Mouse (Mus musculus) liver, adult 2 months (tissue): ENCODE measurements around the gene Ctnnal1.

Experiments
- CTCF ChIP-seq: fragments of 200-500 bp; IDR thresholded peaks from 2 replicates; pipeline ENCODE4 v1.5.1; 2011; ENCODE audit warnings: low read depth, low read length, control low read depth
- POLR2A ChIP-seq: fragments of 200-500 bp; IDR thresholded peaks from 2 replicates; pipeline ENCODE4 v1.6.1; 2011; ENCODE audit warnings: low read length, control low read depth; ENCODE audit not compliant: insufficient read depth; ENCODE audit errors: extremely low read depth

- TF ChIP-seq CTCF (no peak), POLR2A (no peak)
These were observed 16.9 kb downstream of the Ctnnal1 start for GRCm38 (mm10) chr4:56848044-56848443.
